Mouse (Mus musculus) embryo, embryonic 10.5 days (tissue): Measurements from ENCODE around the gene Crybg2.
A peak's percentile ranks its signal among the peaks of the same experiment; 100 is the strongest.

ENCODE experiments used
- DNase-seq: peaks from one replicate; pipeline ENCODE4 v3.0.0-alpha.2; 2015; ENCODE audit warnings: low spot score

Crybg2 gene

DNA sequence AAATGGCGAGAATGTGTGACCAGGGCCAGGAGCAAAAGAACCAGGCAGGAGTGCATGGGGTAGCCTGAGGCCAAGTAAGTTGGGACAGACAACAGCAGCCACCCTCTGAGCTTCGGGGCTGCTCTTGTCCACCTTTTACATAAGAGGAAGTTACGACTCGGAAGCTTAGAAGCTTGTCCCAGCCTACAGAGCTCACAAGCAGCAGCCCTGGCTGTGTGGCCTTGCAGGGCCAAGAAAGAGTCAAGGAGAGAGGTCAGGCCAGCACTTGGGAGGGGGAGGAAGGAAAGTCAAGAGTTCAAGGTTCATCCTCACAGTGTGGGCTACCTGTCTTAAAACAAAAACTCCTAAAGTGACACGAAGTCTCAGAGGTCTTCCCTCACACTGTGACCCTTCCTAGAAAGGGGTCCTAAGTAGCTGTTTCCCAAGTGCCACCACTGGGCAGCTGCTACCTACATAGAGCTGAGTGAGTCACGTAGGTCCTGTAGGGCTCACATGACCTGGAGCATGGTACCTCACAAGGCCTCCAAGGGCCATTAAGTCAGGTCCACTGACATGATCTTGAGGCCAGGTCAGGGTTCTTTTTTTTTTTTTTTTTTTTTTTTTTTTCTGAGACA lies 59.7 kb downstream of the Crybg2 start:
- DNase-seq = no peak

DNA sequence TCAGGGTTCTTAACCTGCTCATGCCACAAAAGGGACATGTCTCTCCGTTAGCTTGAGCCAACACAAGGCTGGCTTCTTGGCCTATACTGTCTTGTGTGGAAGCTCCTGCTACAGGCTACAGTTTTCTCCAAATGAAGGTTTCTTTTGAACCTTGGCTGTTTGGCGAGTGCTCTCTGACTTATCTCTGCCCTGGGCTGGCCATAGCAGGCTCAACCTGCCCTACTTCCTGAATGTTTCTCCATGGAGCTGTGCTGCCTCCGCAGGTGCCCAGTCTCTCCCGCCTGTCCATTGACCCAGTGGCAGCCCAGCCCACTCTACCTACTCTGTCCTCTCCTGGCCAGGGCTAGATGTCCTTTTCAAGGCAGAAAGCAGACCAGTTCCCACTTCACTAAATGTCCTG lies 60.3 kb downstream of the Crybg2 start:
- no peak for DNase-seq

DNA sequence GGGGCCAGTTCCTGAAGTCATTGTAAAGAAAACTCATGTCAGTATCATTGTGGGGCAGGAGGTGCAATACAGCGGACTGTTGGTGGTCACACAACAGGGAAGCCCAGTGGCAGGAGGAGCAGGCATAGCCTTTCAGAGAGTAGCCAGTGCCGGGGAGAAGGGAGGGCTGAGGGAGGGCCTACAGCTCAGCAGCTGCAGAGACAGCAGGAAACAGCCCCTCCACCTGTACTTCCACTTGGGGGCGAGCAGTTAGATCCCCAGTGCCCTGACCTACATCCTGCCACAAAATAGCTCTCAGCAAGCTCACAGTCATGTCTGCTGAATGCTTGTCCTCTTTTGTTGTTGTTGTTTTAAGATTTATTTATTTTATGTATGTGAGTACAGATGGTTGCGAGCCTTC lies 61.0 kb downstream of the Crybg2 start:
- DNase-seq = no peak

DNA sequence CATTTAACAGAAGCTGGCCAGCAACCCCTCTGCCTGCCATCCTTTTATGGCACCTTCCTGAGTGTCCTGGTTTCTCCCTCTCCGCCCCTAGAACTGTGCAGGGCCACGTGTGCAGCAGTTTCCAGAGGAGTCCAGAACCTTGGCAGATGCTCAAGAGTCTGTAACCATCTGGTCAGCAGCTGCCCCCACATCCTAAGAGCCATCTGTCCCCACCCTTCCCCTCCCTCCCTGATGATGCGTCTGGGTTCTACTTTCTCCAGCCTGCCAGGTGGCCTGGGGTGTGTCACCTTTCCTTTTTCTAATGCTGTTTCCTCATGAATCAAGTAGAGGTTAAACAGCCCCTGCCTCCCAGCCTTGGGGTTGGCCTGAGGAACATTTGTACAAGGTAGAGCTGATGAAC lies 61.7 kb downstream of the Crybg2 start:
- no peak for DNase-seq

DNA sequence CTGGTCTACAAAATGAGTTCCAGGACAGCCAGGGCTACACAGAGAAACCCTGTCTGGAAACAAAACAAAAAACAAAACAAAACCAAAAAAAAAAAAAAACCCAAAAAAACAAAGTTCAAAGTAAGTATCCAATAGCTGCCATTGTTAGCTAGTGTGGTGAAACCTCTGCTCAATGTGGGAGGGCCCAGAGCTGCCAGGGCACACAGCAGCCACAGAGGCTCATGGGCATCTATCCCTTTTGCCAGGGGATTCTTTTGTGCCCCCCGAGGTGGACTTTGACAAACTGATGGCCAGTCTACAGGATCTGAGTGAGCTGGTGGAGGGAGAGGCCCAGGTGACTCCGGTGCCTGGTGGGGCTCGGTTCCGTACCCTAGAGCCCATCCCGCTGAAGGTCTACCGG lies 62.5 kb downstream of the Crybg2 start:
- no peak for DNase-seq

DNA sequence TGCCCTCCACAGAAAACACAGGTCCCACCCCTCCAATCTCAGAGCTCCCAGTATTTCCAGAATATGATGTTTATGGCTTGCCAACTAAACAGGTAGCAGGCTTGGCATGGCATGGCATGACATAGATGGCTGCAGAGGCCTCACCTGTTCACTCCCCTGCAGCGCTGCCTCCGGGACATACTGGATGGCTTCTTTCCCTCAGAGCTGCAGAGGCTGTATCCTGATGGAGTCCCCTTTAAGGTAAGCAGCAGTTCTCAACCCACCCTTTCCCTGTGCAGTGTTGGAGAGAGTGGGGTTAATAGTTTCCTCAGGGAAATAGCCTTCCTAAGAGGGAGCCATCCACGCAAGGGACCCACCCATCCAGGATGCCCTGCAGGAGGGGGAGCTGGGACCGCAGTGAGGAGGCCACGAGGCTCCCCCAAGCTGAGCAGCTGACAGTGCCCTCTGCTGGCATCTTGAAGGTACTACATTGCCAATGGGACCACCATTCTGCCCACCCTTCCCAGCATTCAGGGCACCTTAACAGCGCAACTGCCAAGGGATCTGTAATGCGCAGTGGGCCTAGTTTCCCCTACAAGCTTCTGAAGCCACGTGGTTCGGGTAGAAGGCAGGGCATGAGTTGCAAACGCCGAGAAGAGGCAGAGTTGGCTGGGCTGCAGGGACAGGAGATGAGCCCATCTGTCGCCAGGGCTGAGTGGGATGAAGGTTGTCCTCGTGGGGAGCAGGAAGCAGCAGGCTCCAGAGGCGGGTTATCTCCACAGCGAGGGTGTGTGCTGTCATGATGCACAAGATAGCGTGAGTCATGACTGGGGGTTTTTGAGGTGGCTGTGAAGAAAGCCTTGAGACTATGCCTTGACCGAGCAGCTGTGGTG lies 63.3 kb downstream of the Crybg2 start:
- peak; percentile 83 for DNase-seq

DNA sequence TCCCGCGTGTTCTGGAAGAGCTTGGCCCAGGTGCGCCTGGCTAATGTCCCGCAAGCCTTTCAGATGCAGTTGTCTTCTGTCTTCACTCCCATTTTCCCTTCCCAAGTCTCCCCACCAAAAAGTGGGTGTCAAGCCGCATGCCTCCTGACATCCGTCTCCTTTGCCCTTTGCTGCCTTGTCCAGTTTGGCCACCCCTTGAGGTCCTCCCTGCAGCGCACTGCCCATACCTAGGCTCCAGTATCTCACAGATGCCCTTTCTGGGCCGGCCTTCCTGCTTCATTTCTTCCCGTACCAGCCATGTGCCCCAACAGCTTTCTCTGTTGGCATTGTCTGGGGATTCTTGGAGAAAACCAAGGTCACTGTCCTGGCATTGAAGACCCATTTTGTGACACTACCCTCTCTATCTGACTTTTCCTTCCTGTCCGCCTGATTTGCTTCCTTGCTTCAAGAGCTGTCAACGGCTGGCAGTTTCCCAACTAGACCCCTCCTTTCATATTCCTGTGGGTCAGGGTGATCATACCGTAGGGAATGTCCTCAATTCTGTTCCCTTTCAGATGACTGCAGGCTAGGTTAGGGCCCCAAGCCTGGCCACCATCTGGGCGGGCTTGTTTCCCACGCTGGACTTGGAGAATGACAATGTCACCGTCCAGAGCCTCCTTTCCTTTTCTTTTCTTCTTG lies 64.9 kb downstream of the Crybg2 start:
- no peak for DNase-seq

DNA sequence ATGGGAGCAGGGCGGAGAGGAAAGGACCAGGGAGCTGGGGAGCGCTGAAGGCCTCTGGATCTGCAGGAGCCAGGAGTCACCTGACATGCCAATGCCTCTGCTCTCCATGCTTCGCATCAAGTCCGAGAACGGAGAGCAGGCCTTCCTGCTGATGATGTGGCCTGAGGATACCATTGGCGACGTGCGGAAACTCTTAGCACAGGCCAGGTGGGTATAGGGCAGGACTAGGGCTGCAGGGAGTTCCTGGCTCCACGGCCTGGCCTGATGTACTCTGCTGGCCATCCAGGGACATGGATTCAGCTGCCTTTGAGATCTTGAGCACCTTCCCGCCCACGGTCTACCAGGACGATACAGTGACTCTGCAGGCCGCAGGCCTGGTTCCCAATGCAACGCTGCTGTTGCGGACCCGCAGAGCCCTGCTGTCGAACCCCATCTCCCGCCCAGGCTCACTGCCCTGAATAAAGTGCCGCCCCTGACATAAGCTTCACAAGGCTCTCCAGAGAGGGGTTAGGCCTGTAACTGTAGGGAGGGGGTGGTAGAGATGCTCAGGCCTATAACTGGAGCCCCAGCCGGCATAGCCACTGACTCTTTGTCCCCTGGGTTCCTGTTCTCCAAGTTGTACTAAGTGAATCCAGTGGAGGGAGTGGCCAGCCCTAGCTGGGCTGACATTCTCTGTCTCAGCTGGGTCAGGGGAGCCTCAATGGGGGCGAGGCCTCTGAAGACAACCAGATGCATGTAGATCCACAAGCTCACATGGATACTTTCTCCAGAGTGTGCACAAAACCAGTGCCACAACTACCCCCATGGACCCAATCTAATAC lies 65.9 kb downstream of the Crybg2 start:
- no peak for DNase-seq

DNA sequence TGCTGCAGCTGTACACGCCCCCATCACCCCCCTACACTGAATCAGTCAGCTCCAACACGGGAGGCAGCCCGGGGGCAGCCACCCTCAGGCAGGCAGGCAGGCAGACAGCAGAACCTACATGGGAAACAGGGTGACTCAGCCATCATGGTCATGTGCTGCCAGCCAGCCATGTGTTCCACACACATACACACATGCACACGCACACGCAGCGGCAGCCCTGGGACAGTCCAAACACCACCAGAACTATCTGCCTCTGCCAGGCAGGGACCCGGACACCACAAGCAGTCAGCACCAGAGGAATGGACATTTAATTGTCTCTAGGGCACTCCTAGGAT lies 66.5 kb downstream of the Crybg2 start:
- no peak for DNase-seq

DNA sequence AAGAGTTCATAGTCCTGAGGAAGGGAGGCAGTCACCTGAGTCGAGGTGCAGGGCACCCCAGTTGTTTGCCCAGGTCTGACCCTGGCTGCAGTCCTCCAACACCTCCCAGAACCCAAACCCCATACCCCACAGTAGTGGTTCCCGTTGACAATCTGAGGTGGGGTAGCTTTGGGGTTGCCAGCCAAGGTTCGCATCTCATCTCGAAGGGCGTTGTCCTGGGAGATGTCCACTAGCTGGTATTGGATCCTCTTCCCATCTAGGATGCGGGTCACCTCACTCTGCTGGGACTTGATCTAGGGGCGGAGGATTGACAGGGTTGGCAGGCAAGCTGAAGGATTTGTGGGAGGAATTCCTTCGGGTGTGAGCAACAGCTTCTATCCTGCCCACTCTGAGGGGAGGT lies 67.2 kb downstream of the Crybg2 start:
- no peak for DNase-seq

DNA sequence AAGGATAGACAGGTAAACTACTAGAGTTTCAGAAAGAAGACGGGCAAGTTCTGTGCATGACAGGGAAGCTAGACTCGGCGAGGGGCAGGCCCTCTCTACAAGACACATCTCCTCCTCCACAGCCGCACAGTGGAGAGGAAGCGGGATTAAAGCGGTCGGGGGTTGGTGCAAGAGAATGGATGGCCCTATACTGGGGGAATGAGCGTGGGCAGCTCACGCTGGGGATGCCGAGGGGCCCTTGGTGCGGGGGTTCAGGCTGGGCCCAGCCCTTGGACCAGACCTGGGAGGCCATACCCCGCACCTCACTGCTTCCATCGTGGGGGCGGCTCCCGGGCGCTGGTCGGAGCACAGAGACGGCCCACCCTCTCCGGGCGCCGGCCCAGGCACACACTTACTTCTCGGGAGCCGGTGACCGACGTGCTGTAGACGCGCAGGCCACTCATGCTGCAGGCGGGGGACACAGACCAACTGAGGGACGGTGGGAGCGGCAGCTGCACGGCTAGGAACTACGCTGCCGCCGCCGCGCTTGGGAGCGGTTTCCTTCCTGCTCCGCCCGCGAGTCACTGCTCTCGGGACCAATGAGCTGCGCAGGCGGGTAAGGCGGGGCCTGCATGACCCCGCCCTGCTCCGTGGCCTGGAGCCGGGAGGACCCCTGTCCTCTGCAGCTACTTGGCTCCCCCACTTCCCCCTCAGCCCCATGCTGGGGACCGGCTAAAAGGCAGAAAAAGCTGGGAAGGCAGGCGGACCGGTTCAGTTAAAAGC lies 67.8 kb downstream of the Crybg2 start, which contains the start of gene Sh3bgrl3:
Gene Sh3bgrl3, minus strand, starts transcription at position 569 of the 762 bp plus-strand sequence.
- DNase-seq = peak; percentile 94

DNA sequence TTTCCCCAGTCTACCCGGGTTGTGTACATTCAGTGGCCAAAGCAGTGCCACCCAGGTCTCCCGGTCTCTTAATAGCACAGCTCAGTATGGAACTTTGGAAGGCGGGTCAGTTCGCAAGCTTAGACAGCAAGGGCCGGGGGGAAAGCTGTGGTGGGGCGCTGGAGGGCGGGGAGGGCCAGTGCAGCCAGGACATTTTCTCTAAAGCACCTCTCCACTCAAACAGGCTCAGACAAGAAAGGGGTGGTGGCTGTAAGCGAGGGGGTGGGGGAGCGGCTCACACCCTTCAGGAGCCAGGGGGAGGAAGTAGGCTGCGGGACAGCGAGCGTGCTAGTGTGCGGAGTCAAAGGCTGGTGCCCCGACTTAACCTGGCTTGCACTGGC lies 68.4 kb downstream of the Crybg2 start:
- DNase-seq = no peak

DNA sequence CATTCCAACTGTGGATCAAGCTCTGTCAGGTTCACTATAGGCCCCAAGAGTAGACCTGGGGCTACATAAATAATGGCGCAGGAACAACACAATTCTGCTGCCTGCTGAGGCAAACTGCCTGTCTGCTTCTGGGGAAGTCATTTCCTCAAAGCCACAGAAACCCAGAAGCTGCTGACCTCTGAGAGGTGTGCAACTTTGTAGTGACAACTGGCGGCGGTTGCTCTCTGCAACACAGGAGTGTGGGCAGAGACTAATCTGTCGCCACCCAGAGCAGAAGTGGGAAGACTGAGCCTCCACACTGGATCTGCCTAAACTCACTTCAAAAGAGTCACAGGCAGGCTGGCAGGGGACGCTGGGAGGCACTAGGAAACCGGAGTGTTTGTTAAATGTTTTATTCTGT lies 68.9 kb downstream of the Crybg2 start:
- DNase-seq = no peak

DNA sequence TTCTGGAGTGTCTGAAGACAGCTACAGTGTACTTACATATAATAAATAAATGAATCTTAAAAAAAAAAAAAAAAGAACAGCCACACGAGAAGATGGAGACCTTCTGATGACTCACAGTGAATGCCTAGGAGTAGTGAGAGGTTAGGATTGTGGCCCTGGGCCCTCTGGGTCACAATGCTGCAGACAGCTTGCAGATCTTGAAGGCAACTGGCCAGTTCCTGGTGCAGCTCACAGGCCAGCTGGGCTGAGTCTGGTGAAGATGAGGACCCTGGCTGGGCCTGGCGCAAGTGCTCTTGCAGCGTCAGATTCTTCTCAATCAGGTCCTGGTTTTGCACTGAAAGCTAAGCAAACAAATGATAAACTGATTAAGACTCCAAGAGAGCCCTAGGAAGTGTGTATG lies 71.5 kb downstream of the Crybg2 start:
- DNase-seq = no peak

DNA sequence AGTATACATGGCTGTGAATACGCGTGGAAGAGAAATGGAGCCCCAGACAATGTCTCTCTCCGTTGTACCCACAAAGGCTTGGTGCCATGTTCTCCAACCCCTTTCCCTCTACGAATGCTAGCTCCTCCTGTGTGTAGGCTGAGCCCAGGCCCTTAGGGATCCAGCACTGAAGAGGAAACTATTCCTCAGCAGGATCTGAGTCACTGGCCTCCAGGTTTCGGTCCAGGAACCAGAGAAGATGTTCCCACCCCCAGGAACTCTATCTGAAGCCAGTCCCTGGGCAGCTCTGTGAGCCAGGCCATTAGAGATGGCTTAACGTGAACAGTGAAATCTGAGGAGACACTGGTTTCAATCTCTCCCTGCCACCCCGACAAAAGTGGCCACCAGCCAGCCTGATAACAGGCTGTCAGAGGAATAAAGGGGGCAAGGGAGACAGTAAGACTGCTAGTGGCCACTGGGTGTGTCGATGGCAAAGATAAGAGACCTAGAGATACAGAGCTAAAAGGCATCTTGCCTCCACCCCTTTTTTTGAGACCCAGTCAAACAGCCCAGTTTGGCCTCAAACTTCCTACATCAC lies 72.0 kb downstream of the Crybg2 start:
- DNase-seq = no peak

DNA sequence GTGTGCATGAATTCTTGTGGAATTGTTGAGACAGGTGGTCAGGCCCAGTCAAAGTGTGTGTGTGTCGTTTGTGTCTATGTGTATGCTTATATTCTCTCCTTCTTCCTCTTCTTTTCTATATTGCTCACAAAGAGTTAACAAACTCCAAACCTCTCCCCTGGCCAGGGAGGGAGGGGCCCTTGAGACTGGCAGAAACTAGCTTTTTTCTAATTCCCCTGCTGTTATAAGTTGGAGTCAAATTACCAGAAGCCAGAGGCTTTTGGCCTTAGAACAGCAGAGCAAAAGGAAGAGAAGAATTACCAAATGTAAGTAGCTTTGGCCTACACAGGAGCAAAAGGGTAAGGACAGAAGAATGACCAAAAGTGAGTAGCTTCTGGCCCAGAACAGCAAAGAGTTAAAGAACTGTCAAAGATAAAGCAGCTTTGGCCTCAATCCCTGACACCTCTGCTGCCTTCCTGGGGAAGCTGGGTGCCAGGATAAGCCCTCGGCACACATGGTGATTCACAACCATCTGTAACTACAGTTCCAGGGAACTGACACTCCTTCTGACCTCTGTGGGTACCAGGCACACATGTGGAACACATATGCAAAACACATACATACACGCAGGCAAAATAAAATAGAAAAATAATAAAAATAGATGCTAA lies 75.8 kb downstream of the Crybg2 start:
- DNase-seq = peak; percentile 46

DNA sequence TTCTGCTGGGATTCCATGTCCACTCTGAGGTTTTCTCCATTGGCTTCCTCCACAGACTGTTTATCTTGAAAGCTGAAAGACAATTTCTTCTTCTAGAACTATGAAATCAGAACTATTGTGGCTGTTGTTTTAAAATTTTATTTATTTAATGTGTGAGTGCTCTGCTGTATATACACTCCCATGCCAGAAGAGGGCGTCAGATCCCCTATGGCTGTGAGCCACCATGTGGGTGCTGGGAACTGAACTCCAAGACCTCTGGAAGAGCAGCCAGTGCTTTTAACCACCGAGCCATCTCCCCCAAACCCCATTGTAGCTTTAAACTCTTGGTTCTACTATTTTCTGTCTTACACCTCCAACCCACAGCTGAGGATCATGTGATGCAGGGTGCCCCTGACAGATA lies 78.2 kb downstream of the Crybg2 start:
- DNase-seq = no peak
